Mouse (Mus musculus) retina, adult 2 months (tissue): ENCODE measurements around the gene Gvin1.
"Not testable (repeated sequence)": the region's sequence is repeated elsewhere in the genome, so short reads cannot be mapped to it uniquely, and the experiment has no call there.

Experiments used
- DNase-seq: peaks from one replicate; pipeline ENCODE4 v3.0.0-alpha.2; 2012; ENCODE audit warnings: low read depth, low spot score

Gvin1 gene

DNA sequence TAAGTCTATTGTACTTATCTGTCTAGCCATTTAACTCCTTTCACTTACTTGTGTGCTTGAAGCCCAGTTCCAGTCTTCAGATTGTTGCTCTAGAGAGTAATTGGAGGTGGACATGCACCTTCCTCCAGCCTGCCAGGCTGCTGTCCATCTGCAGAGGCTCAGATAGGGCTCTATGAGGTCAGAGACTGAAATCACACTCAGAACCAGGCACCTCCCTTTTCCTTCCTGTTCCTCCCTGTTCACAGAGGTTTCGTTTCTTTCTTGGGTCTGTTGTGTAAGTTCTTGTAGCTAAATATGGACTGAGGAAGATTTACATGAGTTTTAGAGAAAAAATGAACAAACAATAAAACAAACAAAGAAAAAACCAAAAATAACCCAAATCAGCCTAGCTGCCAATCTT, at the start of gene Gvin1:
Gvin1 (minus strand) TSS at position 150 of the 400 bp plus-strand sequence.
- not testable (repeated sequence) for DNase-seq

DNA sequence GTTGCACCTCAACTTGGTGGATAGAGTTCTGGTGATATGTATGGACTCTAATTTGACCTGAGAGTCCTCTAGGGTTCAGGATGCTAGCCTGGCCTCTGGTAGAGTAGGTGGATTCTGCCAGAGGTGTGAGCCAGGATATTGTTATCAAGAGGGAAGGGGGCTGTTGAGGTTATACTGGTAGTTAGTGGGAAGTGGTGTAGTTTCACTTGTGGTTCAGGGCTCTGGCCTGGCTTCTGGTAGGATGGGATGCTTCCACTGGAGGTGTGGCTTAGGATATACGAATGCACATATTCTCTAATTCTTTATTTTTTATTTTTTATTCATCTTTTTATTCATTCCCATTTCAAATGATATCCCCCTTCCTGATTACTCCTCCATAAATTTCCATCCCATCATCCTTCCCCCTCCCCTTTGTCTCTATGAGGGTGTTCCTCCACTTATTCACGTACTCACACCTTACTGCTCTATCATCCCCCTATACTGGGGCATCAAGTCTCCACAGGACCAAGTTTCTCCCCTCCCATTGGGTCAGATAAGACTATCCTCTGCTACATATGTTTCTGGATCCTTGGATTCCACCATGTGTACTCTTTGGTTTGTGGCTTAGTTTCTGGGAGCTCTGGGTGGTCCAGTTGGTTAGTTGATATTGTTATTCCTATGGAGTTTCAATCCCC, 36.9 kb upstream of the Gvin1 start:
- no peak for DNase-seq

DNA sequence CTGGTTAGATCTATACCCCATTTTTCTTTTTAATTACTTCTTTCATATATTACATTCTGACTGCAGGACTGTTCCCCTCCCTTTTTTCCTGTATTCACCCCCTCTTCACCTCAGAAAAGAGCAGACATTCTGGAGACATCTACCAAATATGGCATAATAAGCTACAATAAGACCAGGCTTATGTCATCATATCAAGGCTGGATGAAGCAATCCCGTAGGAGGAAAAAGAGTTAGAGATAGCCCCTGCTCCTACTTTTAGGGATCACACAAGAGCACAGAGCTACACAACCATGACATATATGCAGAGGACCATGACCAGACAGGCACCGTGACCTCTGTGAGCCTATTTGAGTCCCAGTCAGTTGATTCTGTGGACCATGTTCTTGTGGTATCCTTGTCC, 33.8 kb upstream of the Gvin1 start:
- DNase-seq, result no peak

DNA sequence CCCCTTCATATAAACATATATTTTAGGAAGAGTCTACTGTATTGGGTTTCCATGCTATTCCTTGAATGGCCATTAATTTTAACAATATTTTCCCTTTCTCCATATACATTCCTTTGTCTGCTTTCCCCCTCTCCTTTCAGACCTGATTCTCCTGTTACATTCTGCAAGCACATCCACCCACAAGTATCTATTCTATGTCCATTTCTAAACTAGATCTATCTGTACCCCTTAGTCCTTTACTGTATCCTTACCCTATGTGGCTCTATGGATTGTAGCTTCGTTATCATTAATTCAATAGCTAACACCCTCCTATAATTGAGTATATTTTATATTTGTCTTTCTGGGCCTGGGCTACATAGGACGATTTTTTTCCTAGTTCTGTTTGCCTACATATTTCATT, 33.1 kb upstream of the Gvin1 start:
- no peak for DNase-seq

DNA sequence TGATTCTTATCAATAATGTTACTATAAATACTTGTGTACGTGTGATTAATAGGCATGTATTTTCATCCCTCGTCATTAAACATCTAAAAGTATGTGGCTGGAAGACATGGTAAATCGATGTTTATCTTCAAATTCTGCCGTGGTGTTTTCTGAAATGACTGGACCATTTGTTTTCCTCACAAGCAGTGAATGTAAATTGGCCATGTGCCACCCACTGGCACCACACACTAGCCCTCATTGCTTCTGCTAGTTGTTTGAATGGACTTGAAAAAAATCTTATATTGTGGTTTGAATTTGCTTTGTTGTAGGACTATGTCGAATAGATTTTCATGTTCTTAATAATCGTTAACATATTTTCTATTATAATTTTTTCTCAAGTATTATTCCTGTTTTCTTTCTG, 30.5 kb upstream of the Gvin1 start:
- DNase-seq, result no peak

DNA sequence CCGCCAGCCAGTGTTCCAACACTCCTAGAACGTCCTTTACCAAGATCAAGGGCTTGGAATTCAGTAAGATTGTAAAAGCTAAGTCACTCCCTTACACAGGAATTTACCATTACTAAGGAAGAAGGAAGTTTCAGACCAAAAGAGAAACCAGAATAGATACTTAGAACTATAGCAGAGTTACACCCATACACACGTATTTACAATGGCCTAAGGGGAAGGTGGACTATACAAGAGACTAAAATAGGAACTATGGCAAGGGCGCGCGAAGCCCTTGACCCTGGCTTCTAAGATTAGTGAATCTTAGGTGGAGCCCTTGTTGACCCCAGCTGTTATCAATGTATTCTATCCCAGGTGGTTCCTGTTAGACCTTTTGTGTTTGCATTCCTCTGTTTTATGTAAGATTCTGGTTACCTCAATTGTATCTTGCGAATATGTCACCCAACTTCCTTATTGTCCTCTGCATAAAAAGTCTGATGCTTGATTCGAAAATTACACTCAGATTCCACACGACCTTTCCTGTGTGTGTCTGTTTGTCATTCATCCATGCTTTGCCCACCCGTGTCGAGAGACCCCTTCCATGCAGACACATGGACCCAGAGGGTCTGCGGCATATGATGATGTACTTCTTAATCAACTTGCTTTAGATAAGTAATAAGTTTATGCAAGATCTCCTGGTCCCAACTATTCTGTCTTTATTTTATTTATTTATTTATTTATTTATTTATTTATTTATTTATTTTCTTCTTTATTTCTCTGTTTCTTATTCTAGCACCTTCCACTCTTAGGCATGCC, 25.6 kb upstream of the Gvin1 start:
- DNase-seq, result not testable (repeated sequence)

DNA sequence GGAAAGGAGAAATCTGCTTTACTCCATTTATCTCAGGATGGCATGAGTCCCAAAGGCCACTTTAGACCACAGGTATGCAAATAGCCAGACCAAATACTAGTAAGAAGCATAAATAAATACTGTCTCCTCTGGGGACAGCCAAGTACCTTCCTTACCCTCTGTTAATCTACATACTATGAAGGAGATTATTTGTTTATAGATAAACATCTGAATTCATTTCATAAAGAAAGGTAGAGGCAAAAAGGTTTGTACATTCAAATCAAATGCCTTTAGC, 22.0 kb upstream of the Gvin1 start:
- DNase-seq, result no peak

DNA sequence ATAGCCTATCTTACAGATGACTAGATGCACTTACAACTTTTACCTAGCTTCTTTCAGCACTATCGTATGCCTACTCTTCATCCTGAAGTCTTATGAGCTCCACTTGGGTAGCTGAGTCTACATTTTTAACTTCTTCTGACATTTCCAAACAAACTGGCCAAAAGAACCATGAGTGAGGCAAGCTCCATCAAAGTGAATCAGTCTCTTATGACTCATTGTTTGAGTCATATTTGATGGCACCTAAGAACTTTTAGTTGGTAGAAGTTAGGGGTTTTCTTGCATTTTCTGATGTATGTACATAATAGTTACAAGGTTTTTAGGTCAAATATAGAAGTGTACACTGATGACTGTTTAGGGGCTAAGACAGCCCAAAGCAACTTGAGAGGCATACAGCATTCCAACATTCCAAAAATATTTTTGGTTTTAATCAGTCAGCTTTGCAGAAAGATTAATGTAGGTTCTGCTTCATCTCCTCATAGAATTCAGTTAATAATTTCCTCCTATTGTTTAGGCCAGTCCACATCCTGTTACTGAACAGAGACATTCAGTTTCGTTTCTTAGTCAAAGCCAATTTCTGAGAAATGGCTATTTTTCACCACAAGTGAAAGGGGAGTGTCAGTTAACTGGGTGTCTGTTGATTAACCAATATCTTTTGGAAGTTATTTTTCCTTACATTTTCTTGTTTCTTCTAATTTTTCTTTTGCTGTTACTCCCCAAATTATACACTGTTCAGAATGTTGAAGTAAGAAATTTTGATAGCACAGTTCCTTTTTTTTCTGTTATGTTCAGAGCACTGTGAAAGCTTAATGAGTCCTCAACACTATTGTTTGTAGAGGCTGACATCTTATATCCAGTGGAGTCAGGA, 21.4 kb upstream of the Gvin1 start:
- DNase-seq, result no peak

DNA sequence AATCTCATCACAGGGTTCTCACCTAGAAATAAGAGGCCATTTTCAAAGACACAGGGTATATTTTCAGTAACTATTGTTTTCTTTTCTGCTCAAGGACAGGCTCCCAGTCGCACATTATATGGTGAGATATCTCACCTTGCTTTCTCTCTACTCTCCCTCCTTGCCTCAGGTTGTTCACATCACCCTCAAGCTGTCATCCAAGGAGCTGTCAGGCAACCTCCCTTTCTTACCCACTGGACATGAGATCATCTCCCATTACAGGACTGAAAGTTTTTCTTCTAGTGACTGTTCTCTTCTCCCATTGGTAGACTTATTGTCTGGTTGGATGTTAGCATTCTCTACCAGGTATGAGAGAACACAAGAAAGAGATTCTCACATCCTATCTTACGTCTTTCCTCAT, 20.5 kb upstream of the Gvin1 start:
- no peak for DNase-seq

DNA sequence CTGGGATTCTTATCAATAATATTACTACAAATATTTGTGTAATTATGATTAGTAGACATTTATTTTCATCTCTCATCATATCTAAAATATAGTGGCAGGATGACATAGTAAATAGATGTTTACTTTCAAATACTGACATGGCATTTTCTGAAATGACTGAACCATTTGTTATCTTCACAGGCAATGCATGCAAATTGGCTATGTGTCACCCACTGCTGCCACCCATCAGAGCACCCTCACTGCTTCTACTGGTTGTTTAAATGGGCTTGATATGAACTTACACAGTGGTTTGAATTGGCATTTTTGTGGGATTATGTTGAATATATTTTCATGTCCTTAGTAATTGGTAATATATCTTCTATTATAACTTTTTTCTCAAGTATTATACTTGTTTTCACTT, 784 bp upstream of the Gvin1 start:
- DNase-seq, result not testable (repeated sequence)

DNA sequence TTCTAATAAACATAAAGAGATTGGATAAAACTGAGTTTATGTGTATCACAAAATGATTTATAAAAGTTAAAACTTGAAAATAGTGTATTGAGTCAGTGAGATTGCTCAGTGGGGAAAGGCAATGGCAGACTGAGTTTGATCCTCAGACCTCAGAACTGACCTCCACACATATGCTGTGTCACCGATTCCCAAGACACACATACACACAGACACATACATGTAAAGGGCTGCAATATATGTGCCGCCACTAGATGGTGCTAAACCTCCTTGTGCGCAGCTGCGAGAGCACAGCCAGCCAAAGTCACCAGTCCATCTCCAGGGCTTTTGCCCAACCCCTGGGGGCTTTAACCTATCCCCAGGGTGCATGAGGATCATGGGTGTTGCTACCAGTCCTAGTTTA, 1.4 kb downstream of the Gvin1 start:
- DNase-seq, result not testable (repeated sequence)

DNA sequence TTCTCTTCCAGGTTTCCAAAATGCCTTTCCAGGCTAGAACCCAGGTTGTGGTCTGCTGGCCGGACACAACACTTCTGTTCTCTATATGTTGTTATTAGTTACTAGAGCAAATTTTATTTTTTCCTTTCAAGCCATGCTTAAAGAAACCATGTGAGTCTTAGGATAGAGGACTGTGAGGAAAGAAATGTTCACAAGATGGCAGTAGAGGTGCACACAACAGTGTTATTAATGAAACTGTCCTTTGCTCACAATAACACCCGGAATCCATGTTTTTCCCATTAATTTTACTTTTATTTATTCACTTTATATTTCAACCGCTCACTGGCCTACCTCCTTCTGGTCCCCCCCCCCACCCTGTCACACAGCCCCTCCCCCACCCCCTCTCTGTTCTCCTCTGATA, 8.5 kb downstream of the Gvin1 start:
- not testable (repeated sequence) for DNase-seq

DNA sequence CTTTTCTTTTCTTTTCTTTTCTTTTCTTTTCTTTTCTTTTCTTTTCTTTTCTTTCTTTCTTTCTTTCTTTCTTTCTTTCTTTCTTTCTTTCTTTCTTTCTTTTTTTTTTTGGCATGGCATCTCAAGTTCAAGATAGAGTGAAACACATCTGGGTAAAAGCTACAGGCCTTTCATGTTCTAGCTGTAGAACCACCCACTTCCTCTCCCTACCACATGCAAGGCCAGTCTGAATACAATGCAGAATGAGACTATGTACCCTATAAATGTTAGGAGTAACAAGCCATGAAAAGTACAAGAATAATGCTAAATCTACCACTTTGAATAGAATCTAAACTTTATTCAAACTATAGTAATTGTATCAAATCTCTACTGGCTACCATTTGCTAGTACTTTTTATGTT, 38.1 kb downstream of the Gvin1 start:
- DNase-seq, result not testable (repeated sequence)

DNA sequence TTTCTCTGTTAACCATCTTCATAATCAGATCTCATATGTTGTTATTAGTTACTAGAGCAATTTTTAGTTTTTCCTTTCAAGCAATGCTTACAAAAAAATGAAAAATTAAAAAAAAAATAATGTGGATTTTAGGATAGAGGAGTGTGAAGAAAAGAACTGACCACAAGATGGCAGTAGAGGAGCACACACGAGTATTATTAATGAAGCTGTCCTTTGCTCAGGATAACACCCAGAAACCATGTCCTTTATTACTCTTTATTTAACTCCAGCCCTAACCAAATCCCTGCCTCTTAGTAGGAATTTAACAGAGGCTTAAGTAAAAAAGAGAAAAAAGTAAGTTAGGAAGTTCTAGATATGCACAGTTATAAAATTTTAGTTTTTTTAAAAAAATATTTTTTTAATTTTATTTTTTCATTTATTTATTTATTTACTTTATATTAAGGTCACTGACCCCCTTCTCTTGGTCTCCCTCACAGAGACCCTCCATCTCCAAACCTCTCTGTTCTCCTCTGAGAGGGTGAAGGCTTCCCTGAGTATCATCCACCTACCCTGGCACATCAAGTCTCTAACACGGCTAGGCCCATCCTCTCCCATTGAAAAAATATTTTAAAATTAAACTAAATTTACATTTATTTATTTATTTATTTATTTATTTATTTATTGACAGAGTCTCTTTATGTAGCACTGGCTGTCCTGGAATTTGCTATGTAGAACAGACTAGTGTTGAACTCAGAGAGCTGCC, 69.9 kb downstream of the Gvin1 start:
- not testable (repeated sequence) for DNase-seq

DNA sequence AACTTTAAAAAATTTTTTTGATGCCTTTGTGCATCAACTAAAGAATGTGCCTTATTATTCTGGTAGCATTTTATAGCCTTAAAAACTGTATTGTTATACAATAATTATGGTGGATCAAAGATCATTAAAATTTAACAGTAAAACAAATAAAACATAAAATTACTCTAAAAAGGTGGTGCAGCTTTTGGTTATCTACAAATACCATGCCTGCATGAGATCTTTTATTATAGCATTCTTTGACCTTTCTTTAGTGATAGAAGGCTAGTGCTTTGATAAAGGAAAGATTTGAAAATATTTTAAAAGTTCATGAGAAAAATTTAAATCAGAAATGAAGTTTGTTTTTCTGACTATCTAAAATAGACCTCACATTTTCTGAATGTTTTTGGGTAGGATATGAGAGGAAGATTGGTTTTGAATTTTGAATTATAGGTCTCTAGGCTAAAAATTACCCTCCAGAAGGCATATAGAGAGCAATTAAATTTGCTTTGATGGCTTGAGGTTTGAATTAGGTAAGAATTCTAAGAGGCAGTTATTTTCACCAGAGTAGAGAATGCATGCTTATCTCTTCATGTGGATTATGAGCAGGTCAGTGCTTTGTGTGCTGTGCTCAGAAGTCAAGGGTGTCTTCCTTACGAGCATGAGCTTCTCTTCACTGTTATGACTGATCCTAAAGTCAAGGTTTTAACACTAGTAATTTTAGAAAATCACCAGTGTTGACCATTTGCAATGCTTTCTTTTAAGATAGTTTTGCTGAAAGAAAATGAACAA, 73.8 kb downstream of the Gvin1 start:
- DNase-seq, result not testable (repeated sequence)

DNA sequence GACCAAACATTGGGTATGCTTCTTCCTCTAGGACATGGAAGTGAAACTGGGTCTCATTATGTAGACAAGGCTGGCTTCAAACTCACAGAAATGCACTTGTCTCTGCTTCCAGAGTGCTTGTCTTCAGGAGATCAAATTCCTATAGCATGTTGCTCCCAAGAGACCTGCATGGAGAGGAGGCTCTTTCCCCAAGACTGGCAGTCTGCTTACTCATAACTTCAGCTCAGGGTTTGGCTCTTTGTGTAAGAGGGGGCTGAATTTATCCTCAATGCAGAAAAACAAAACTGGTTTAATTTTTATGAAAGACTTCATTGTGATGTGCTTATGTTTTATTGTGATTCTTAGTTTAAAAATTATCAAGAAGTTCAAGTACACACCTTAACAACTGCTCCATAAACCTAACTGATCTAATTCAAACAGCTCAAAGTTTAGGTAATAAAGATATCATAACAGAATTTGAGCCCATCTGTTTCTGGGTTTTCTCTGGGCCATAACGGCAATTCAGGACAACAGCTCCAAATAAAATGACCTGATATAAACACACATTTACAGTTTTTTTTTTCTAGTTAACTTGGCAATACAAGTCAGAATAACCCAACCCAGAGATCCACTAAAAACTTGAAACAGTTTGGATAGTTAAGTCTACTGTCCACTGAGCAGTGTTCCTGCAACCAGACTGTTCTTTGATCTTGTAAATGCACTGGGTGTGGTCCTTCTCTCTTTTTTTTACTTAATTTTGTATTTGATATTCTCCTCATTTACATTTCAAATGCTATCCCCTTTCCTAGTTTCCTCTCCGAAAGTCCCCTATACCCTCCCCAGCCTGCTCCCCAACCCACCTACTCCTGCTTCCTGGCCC, 97.8 kb downstream of the Gvin1 start:
- not testable (repeated sequence) for DNase-seq
